Mouse (Mus musculus) MEL (cell line): ENCODE data around the gene Ube2h.

Experiments
- CTCF ChIP-seq, 3 experiments: IDR thresholded peaks in 2 of 3; conservative IDR thresholded peaks in 1 of 3; 2 replicates each; pipeline ENCODE4 v1.5.1; 2011 to 2012; ENCODE audit warnings: low read length in 3 of 3, low read depth in 2 of 3, mild to moderate bottlenecking in 2 of 3, improper control_type of control experiment in 1 of 3, inconsistent platforms in 1 of 3, mixed read lengths in 1 of 3, moderate library complexity in 1 of 3; ENCODE audit not compliant: control insufficient read depth in 1 of 3, insufficient read depth in 1 of 3, poor library complexity in 1 of 3, severe bottlenecking in 1 of 3
- EP300 ChIP-seq, 2 experiments: IDR thresholded peaks; 2 replicates each; pipeline ENCODE4 v1.6.1; 2011; ENCODE audit warnings: improper control_type of control experiment in 2 of 2, low read length in 2 of 2, low read depth in 1 of 2, mild to moderate bottlenecking in 1 of 2
- KAT2A ChIP-seq: conservative IDR thresholded peaks from 2 replicates; pipeline ENCODE4 v1.6.1; 2012; ENCODE audit warnings: low read depth, low read length, improper control_type of control experiment, inconsistent platforms
- NELFE ChIP-seq: IDR thresholded peaks from 2 replicates; pipeline ENCODE4 v1.6.1; 2011; ENCODE audit warnings: low read depth, low read length, improper control_type of control experiment
- POLR2A ChIP-seq, 2 experiments: IDR thresholded peaks; 2 replicates each; pipeline ENCODE4 v1.6.1; 2011 to 2012; ENCODE audit warnings: low read length in 2 of 2, mild to moderate bottlenecking in 2 of 2, control low read depth in 1 of 2, improper control_type of control experiment in 1 of 2, low read depth in 1 of 2, moderate library complexity in 1 of 2; ENCODE audit not compliant: control insufficient read depth in 1 of 2, insufficient read depth in 1 of 2, poor library complexity in 1 of 2
- RAD21 ChIP-seq: IDR thresholded peaks from 2 replicates; pipeline ENCODE4 v1.6.1; 2011; ENCODE audit warnings: mild to moderate bottlenecking, low read depth, low read length, improper control_type of control experiment
- TBP ChIP-seq: IDR thresholded peaks from 2 replicates; pipeline ENCODE4 v1.8.0; 2011; ENCODE audit warnings: low read depth, low read length, improper control_type of control experiment

- no peak for TF ChIP-seq EP300 (IDR thresholded peaks at IDR 0.05; ENCODE audit: low read depth in 1 of 2, low read length in 2 of 2)
- TF ChIP-seq CTCF (IDR thresholded peaks at IDR 0.05 in 2 of 3, conservative IDR thresholded peaks at IDR 0.05 in 1 of 3; ENCODE audit: control insufficient read depth in 1 of 3, insufficient read depth in 1 of 3, low read depth in 2 of 3, low read length in 3 of 3, poor library complexity in 1 of 3, severe bottlenecking in 1 of 3), result no peak
- TF ChIP-seq TBP, result no peak
- TF ChIP-seq RAD21, result no peak
- TF ChIP-seq NELFE, result no peak
- TF ChIP-seq POLR2A (IDR thresholded peaks at IDR 0.05; ENCODE audit: control insufficient read depth in 1 of 2, insufficient read depth in 1 of 2, low read depth in 1 of 2, low read length in 2 of 2, poor library complexity in 1 of 2), result no peak
- TF ChIP-seq KAT2A, result no peak
These were observed 122.3 kb downstream of the Ube2h start for GRCm38 (mm10) chr6:30182038-30182437.
